Mouse (Mus musculus) cerebellum, adult 9-11 months (tissue): ENCODE measurements around the gene Adgrv1.
"Not testable (repeated sequence)": the region's sequence is repeated elsewhere in the genome, so short reads cannot be mapped to it uniquely, and the experiment has no call there.

Source experiments
- DNase-seq: peaks from one replicate; pipeline ENCODE4 v3.0.0; 2022

The Adgrv1 gene

GRCm38 (mm10) chr13:81329762-81330161, 303.2 kb downstream of the Adgrv1 start:
- DNase-seq: no peak

- no peak for DNase-seq
Measured at GRCm38 (mm10) chr13:81328181-81328580, 304.8 kb downstream of the Adgrv1 start.

GRCm38 (mm10) chr13:81325606-81326215, 307.2 kb downstream of the Adgrv1 start:
- no peak for DNase-seq

GRCm38 (mm10) chr13:81323546-81324316, 309.2 kb downstream of the Adgrv1 start:
- DNase-seq: no peak

- no peak for DNase-seq
Measured at GRCm38 (mm10) chr13:81316581-81316980, 316.4 kb downstream of the Adgrv1 start.

GRCm38 (mm10) chr13:81314306-81315120, 318.4 kb downstream of the Adgrv1 start:
- no peak for DNase-seq

- DNase-seq: no peak
Measured at GRCm38 (mm10) chr13:81312148-81312547, 320.8 kb downstream of the Adgrv1 start.

- no peak for DNase-seq
Measured at GRCm38 (mm10) chr13:81300851-81301250, 332.1 kb downstream of the Adgrv1 start.

- no peak for DNase-seq
Measured at GRCm38 (mm10) chr13:81294106-81294505, 338.8 kb downstream of the Adgrv1 start.

GRCm38 (mm10) chr13:81282193-81282592, 350.8 kb downstream of the Adgrv1 start:
- DNase-seq: no peak

GRCm38 (mm10) chr13:81280650-81281229, 352.2 kb downstream of the Adgrv1 start:
- no peak for DNase-seq

- no peak for DNase-seq
Measured at GRCm38 (mm10) chr13:81279351-81279736, 353.6 kb downstream of the Adgrv1 start.

GRCm38 (mm10) chr13:81278669-81279350, 354.1 kb downstream of the Adgrv1 start:
- DNase-seq: no peak

GRCm38 (mm10) chr13:81273837-81274236, 359.1 kb downstream of the Adgrv1 start:
- no peak for DNase-seq

- DNase-seq: no peak
Measured at GRCm38 (mm10) chr13:81270396-81270795, 362.6 kb downstream of the Adgrv1 start.

GRCm38 (mm10) chr13:81269056-81269455, 363.9 kb downstream of the Adgrv1 start:
- no peak for DNase-seq

- DNase-seq: not testable (repeated sequence)
Measured at GRCm38 (mm10) chr13:81267489-81267888, 365.5 kb downstream of the Adgrv1 start.

GRCm38 (mm10) chr13:81264465-81264864, 368.5 kb downstream of the Adgrv1 start:
- no peak for DNase-seq

- DNase-seq: no peak
Measured at GRCm38 (mm10) chr13:81241181-81241580, 391.8 kb downstream of the Adgrv1 start.

GRCm38 (mm10) chr13:81239836-81240235, 393.1 kb downstream of the Adgrv1 start:
- no peak for DNase-seq

- DNase-seq: no peak
Measured at GRCm38 (mm10) chr13:81239427-81239826, 393.5 kb downstream of the Adgrv1 start.

- no peak for DNase-seq
Measured at GRCm38 (mm10) chr13:81238855-81239254, 394.1 kb downstream of the Adgrv1 start.

- DNase-seq: no peak
Measured at GRCm38 (mm10) chr13:81237947-81238346, 395.0 kb downstream of the Adgrv1 start.
